Mouse (Mus musculus) kidney, postnatal 0 days (tissue): ENCODE measurements at regions not wholly inside any gene's neighbourhood (a gene's known extent, or its start where the extent isn't known, plus 50 kb on each side); places are given as distances from the start of the nearest gene placed in this dataset.

Source experiments
- ATAC-seq: fragments of 200-750 bp; cut with Nextera tagmentation; replicated peaks from 2 replicates; pipeline ENCODE4 v1.8.0; 2017; ENCODE audit warnings: low read depth, moderate number of reproducible peaks, moderate TSS enrichment, moderate library complexity; ENCODE audit not compliant: low FRiP score
- DNase-seq: peaks from one replicate; pipeline ENCODE4 v3.0.0-alpha.2; 2016; ENCODE audit warnings: low spot score
- H3K27ac ChIP-seq: fragments of 300-500 bp; sonication (generic); 2 replicates; pipeline ENCODE4 v1.5.1; 2014; ENCODE audit warnings: mild to moderate bottlenecking
- H3K27me3 ChIP-seq: fragments of 300-500 bp; sonication (generic); 2 replicates; pipeline ENCODE4 v1.6.1; 2014; ENCODE audit warnings: low read length, mixed read lengths; ENCODE audit not compliant: insufficient read depth
- H3K36me3 ChIP-seq: fragments of 300-500 bp; sonication (generic); 2 replicates; pipeline ENCODE4 v1.6.1; 2014; ENCODE audit warnings: low read length, mixed read lengths; ENCODE audit not compliant: insufficient read depth
- H3K4me1 ChIP-seq: fragments of 300-500 bp; sonication (generic); replicated peaks from 2 replicates; pipeline ENCODE4 v1.6.1; 2014; ENCODE audit warnings: antibody characterized with exemption, low read length, mixed read lengths; ENCODE audit not compliant: insufficient read depth
- H3K4me2 ChIP-seq: fragments of 300-500 bp; sonication (generic); 2 replicates; pipeline ENCODE4 v1.6.1; 2014; ENCODE audit warnings: mild to moderate bottlenecking, low read length, moderate library complexity, mixed read lengths
- H3K4me3 ChIP-seq: fragments of 300-500 bp; sonication (generic); replicated peaks from 2 replicates; pipeline ENCODE4 v1.5.1; 2014; ENCODE audit warnings: low read depth, low read length
- H3K9ac ChIP-seq: fragments of 300-500 bp; sonication (generic); 2 replicates; pipeline ENCODE4 v1.6.1; 2014; ENCODE audit warnings: low read depth, low read length
- H3K9me3 ChIP-seq: fragments of 300-500 bp; sonication (generic); replicated peaks from 2 replicates; pipeline ENCODE4 v1.6.1; 2016; ENCODE audit warnings: low read length, inconsistent platforms, mixed read lengths
- CTCF ChIP-seq: IDR thresholded peaks from 2 replicates; pipeline ENCODE4 v1.5.1; 2016; ENCODE audit warnings: antibody characterized with exemption, low read depth, mild to moderate bottlenecking, moderate library complexity
- WGBS: fragments of 180-500 bp; shearing (Covaris S2); extraction: QIAGEN DNeasy Blood & Tissue Kit; methylation state at CpG from one replicate; pipeline ENCODE4 v1.1.7; 2014; 5-methylcytosine and 5-hydroxymethylcytosine counted together

GRCm38 (mm10) chr15:36691002-36691652, 316.4 kb downstream of the Zfp706 start:
- TF ChIP-seq CTCF = no peak
- no peaks in the 10 kb centered on the region for H3K27me3 ChIP-seq
- no peaks in the 10 kb centered on the region for H3K4me1 ChIP-seq
- H3K36me3 ChIP-seq = no peaks in the 10 kb centered on the region
- ATAC-seq (no peak), DNase-seq (no peak)
- no peaks in the 10 kb centered on the region for H3K9me3 ChIP-seq
- H3K9ac ChIP-seq = no peak overlapping the region
- no peak overlapping the region for H3K27ac ChIP-seq
- H3K4me3 ChIP-seq = no peak overlapping the region
- no peak overlapping the region for H3K4me2 ChIP-seq
- WGBS = 70% methylated on average over 15 of the region's 15 CpGs

- Histone ChIP-seq H3K4me3 (no peak overlapping the region), H3K4me1 (no peaks in the 10 kb centered on the region), H3K36me3 (no peaks in the 10 kb centered on the region), H3K27me3 (no peaks in the 10 kb centered on the region), H3K9me3 (no peaks in the 10 kb centered on the region), H3K9ac (no peak overlapping the region), H3K27ac (no peak overlapping the region), H3K4me2 (no peak overlapping the region)
- WGBS = 62% methylated on average over 7 of the region's 7 CpGs
- no peak for TF ChIP-seq CTCF
- no peak for DNase-seq
- no peak for ATAC-seq
These were observed 317.7 kb downstream of the Zfp706 start for GRCm38 (mm10) chr15:36689881-36690280.

- H3K9ac ChIP-seq = no peak overlapping the region
- H3K9me3 ChIP-seq = no peaks in the 10 kb centered on the region
- H3K36me3 ChIP-seq = no peaks in the 10 kb centered on the region
- DNase-seq (no peak), ATAC-seq (no peak)
- no peak overlapping the region for H3K27ac ChIP-seq
- no peaks in the 10 kb centered on the region for H3K4me1 ChIP-seq
- no peak overlapping the region for H3K4me2 ChIP-seq
- no peak for TF ChIP-seq CTCF
- no peak overlapping the region for H3K4me3 ChIP-seq
- WGBS = 61% methylated on average over 3 of the region's 3 CpGs
- no peaks in the 10 kb centered on the region for H3K27me3 ChIP-seq
These were observed 318.3 kb downstream of the Zfp706 start for GRCm38 (mm10) chr15:36689301-36689700.

GRCm38 (mm10) chr15:36688051-36688754, 319.4 kb downstream of the Zfp706 start:
- no peak for TF ChIP-seq CTCF
- ATAC-seq = peak; percentile 68; the same call in 1 of the 2 replicates
- H3K9me3 ChIP-seq = no peaks in the 10 kb centered on the region
- H3K36me3 ChIP-seq = no peaks in the 10 kb centered on the region
- no peak overlapping the region for H3K9ac ChIP-seq
- H3K4me1 ChIP-seq = no peaks in the 10 kb centered on the region
- H3K4me2 ChIP-seq = peak overlapping the region; percentile 40
- H3K27me3 ChIP-seq = no peaks in the 10 kb centered on the region
- peak; percentile 33 for DNase-seq
- H3K27ac ChIP-seq = no peak overlapping the region
- WGBS = 9% methylated on average over 17 of the region's 17 CpGs
- no peak overlapping the region for H3K4me3 ChIP-seq

GRCm38 (mm10) chr15:36684684-36685083, 322.9 kb downstream of the Zfp706 start:
- H3K27ac ChIP-seq = no peak overlapping the region
- WGBS = 74% methylated on average over 7 of the region's 7 CpGs
- H3K9ac ChIP-seq = no peak overlapping the region
- no peaks in the 10 kb centered on the region for H3K27me3 ChIP-seq
- no peak for DNase-seq
- no peak overlapping the region for H3K4me3 ChIP-seq
- no peak overlapping the region for H3K4me2 ChIP-seq
- no peaks in the 10 kb centered on the region for H3K9me3 ChIP-seq
- ATAC-seq = no peak
- H3K36me3 ChIP-seq = no peaks in the 10 kb centered on the region
- H3K4me1 ChIP-seq = no peaks in the 10 kb centered on the region
- TF ChIP-seq CTCF = no peak

GRCm38 (mm10) chr15:36682832-36683231, 324.7 kb downstream of the Zfp706 start:
- Histone ChIP-seq H3K36me3 (no peaks in the 10 kb centered on the region), H3K27ac (no peak overlapping the region), H3K4me2 (no peak overlapping the region), H3K9ac (no peak overlapping the region), H3K27me3 (no peaks in the 10 kb centered on the region), H3K9me3 (no peaks in the 10 kb centered on the region), H3K4me1 (no peaks in the 10 kb centered on the region), H3K4me3 (no peak overlapping the region)
- WGBS = 37% methylated on average over 6 of the region's 6 CpGs
- DNase-seq (no peak), ATAC-seq (no peak)
- TF ChIP-seq CTCF = no peak

GRCm38 (mm10) chr15:36682159-36682558, 325.4 kb downstream of the Zfp706 start:
- Histone ChIP-seq H3K27ac (no peak overlapping the region), H3K4me3 (no peak overlapping the region), H3K27me3 (no peaks in the 10 kb centered on the region), H3K9ac (no peak overlapping the region), H3K9me3 (no peaks in the 10 kb centered on the region), H3K36me3 (no peaks in the 10 kb centered on the region), H3K4me1 (no peaks in the 10 kb centered on the region), H3K4me2 (no peak overlapping the region)
- ATAC-seq (no peak), DNase-seq (no peak)
- TF ChIP-seq CTCF = no peak
- 34% methylated on average over 5 of the region's 5 CpGs for WGBS
